Mouse (Mus musculus) frontal cortex, postnatal 14 days (tissue): ENCODE measurements around the gene Rasgef1b.

Experiments used
- DNase-seq, 2 experiments: peaks; one replicate each; pipeline ENCODE4 v3.0.0; 2022; ENCODE audit warnings: low spot score in 2 of 2

The Rasgef1b gene

GRCm38 (mm10) chr5:99541999-99542765, 186.7 kb downstream of the Rasgef1b start:
- no peak for DNase-seq

- DNase-seq, result no peak
These were observed 187.5 kb downstream of the Rasgef1b start for GRCm38 (mm10) chr5:99541321-99541895.

- DNase-seq, result no peak
These were observed 195.4 kb downstream of the Rasgef1b start for GRCm38 (mm10) chr5:99533416-99533815.

GRCm38 (mm10) chr5:99526797-99527201, 202.1 kb downstream of the Rasgef1b start:
- no peak for DNase-seq

- no peak for DNase-seq
These were observed 203.2 kb downstream of the Rasgef1b start for GRCm38 (mm10) chr5:99525649-99526048.

- no peak for DNase-seq
These were observed 206.1 kb downstream of the Rasgef1b start for GRCm38 (mm10) chr5:99522571-99523269.

- peak in 1 of 2 experiments; percentile 34 for DNase-seq
These were observed 207.5 kb downstream of the Rasgef1b start for GRCm38 (mm10) chr5:99521411-99521810.

- DNase-seq, result no peak
These were observed 209.3 kb downstream of the Rasgef1b start for GRCm38 (mm10) chr5:99519556-99519955.

- DNase-seq, result no peak
These were observed 209.8 kb downstream of the Rasgef1b start for GRCm38 (mm10) chr5:99519023-99519422.

GRCm38 (mm10) chr5:99516207-99516606, 212.7 kb downstream of the Rasgef1b start:
- DNase-seq, result no peak

GRCm38 (mm10) chr5:99515764-99516163, 213.1 kb downstream of the Rasgef1b start:
- DNase-seq, result no peak

- DNase-seq, result no peak
These were observed 215.5 kb downstream of the Rasgef1b start for GRCm38 (mm10) chr5:99513209-99513880.

GRCm38 (mm10) chr5:99511081-99511480, 217.8 kb downstream of the Rasgef1b start:
- DNase-seq, result no peak

GRCm38 (mm10) chr5:99506109-99506508, 222.8 kb downstream of the Rasgef1b start:
- no peak for DNase-seq

GRCm38 (mm10) chr5:99504349-99504830, 224.5 kb downstream of the Rasgef1b start:
- DNase-seq, result peak; percentile 44 to 53

- no peak for DNase-seq
These were observed 226.2 kb downstream of the Rasgef1b start for GRCm38 (mm10) chr5:99502681-99503080.

- no peak for DNase-seq
These were observed 229.3 kb downstream of the Rasgef1b start for GRCm38 (mm10) chr5:99499404-99500089.

- DNase-seq, result no peak
These were observed 231.0 kb downstream of the Rasgef1b start for GRCm38 (mm10) chr5:99497856-99498255.

- DNase-seq, result no peak
These were observed 231.7 kb downstream of the Rasgef1b start for GRCm38 (mm10) chr5:99496931-99497782.

GRCm38 (mm10) chr5:99496157-99496453, 232.8 kb downstream of the Rasgef1b start:
- no peak for DNase-seq
